Mouse (Mus musculus): ENCODE results near the gene Ism2.

GRCm38 (mm10) chr12:87289100-87289499 lies 10.4 kb downstream of the Ism2 start:
- TF ChIP-seq MEF2A (IDR thresholded peaks at IDR 0.05; ENCODE audit: extremely low read depth, insufficient replicate concordance, low read depth, low read length, poor library complexity, severe bottlenecking) (no peak), POLR2A (IDR thresholded peaks at IDR 0.05; ENCODE audit: control insufficient read depth in 1 of 2, insufficient read depth in 1 of 2, low read depth in 1 of 2, low read length in 2 of 2, poor library complexity in 1 of 2) (no peak), ZKSCAN1 (IDR thresholded peaks at IDR 0.05; ENCODE audit: low read depth, low read length) (no peak), CTCF (IDR thresholded peaks at IDR 0.05 in 2 of 3, conservative IDR thresholded peaks at IDR 0.05 in 1 of 3; ENCODE audit: control insufficient read depth in 1 of 3, insufficient read depth in 1 of 3, low read depth in 2 of 3, low read length in 3 of 3, poor library complexity in 1 of 3, severe bottlenecking in 1 of 3) (no peak)

All from MEL (cell line).